Mouse (Mus musculus) embryo, embryonic 11.5 days (tissue): ENCODE data around the gene Dusp3.

Experiments used
- DNase-seq: peaks from one replicate; pipeline ENCODE4 v3.0.0-alpha.2; 2012; ENCODE audit warnings: low read depth, low spot score

Dusp3 gene

DNA sequence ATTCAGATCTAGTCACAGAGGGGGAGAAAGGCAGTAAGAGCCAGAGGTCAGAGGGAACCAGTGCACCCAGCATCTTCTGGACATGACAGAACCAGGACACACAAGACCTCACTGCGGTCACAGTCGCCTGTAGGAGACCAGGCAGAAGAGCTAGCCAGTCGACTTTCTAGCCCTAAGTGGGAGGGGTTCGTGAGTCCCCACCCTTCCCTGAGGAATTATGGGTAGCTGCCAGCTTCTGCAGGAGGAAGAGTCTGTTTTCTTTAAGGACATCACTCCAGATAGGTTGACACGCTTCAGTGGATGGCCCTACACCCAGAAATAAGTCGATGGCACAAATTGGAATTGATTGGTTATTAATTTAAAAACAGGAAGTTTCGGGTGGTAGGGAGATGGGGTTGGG is 50.4 kb downstream of the Dusp3 start:
- no peak for DNase-seq

DNA sequence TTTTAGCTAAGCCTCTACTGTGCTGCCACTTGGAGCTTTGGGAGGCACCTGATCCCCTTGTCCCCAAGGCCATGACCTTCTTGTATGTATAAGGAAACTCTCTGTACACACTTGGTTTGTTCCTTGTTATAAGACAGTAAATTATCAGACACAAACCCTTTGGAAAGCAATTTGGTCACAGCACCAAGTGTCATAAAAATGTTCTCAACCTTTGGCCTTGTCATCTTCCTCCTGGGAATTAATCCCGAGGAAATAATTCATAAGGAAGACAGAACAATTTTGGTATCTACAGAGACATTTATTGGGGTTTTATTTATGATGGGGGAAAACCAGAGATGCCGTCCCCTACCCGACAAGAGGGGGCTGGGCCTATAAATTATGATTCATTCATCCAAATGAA is 51.1 kb downstream of the Dusp3 start:
- no peak for DNase-seq

DNA sequence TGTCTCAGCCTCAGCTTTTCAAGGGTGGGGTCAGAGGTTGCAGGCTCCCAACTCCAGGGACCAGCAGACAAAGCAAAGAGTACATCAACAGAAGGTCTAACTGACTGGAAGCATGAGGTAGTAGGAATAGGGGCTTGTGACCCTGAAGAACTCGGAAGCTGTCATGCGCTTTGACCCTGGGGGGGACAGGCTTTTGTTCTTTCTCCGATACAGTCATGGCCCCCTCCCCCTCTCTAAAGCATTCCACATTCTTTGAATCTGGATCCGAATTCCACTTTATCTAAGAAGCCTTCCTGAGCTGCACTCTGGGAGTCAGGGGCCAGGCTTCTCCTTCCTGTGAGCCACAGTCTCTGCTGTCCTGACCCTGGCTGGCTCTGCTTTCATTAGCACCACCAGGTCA is 54.8 kb downstream of the Dusp3 start:
- DNase-seq = no peak

DNA sequence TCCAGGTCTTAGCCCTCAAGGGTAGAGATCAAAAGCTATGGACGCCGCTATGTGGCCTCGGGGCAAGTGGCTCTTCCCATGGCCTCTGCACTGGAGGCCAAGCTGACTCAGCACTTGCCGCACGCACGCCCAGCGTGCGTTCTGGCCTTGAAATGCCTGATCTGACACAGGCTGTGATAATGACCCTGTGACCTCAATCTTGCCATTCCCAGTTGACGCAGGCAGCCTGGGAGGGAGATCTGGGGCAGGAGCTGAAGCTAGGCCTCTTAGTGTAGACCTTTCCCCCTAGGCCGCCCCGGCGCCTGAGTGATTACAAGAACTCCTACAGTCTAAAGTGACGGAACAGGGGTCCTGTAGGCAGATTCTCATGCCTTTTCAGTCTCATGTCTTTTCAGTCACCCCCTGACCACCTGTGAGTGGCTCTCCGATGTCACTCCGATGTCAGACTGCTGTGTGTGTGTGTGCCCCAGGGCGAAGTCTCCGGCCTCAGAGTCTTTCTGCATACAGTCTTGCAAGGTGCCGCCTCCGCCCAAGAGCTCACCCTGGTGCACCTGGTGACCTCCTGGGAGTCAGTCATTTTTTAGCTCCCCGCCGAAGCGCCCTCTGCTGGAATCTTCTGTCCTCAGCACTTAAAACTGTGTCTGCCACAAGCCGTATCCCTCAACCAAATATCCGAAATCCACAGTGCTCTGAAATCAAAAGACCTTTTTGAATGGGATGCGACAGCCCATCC is 58.6 kb downstream of the Dusp3 start:
- DNase-seq = no peak

- no peak for DNase-seq
These were observed 59.7 kb downstream of the Dusp3 start for GRCm38 (mm10) chr11:101926951-101927589.

DNA sequence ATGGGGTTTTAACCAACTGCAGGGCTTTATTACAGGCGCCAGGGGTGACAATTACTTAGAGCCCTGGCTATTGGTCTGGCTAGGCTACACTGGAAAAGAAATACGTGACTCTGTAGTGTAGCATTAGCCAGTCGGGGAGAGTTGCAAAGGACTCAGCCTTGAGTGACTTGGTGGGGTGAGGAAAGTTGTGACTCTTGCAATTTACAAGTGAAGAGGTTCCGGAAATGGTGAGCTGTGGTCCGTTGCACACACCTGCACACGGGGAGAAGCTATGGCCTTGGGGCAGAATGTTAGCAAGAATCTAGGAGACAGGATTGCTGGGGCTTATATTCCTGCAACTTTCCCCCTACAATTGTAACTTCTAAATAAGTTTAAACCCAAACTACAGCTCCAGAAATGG is 61.2 kb downstream of the Dusp3 start:
- DNase-seq = no peak

DNA sequence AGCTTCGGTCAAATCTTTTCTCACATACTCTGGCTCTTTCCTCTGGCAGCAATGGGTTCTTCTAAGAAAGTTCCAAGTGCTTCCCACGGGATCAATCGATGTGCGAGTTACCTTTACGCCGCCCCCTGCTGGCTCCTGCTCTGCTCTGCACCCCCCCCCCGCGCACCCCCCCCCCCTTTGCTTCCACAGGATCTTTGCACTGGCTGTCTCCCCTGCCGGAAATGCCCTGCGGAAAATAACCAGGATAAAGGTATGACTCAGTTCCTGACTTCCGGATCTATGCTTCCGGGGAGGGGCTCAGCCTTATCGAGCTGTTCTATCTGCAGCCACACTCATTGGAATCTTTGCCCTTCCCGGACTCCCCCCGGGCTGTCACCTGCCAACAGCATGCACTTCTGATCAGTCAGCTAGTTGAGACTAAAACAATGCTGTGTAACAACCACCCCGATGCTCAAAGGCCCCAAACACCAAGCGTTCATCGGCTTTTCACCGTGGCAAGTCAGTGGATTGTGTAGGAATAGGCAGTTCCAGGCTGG is 62.3 kb downstream of the Dusp3 start:
- DNase-seq = no peak

- no peak for DNase-seq
These were observed 62.8 kb downstream of the Dusp3 start for GRCm38 (mm10) chr11:101923988-101924387.

- DNase-seq = no peak
These were observed 65.4 kb downstream of the Dusp3 start for GRCm38 (mm10) chr11:101921361-101921952.
